Mouse (Mus musculus) lung, embryonic 16.5 days (tissue): ENCODE data around the gene R3hdm4. TPM values are rescaled to one million over a fixed set of nuclear protein-coding genes. Genes with fewer than 3 reads are reported as not detected.

ENCODE experiments used
- ATAC-seq: fragments of 200-750 bp; cut with Nextera tagmentation; 2 replicates; pipeline ENCODE4 v1.8.0; 2017; ENCODE audit warnings: low read depth, mild to moderate bottlenecking, moderate library complexity
- H3K27ac ChIP-seq: fragments of 300-500 bp; sonication (generic); 2 replicates; pipeline ENCODE4 v1.5.1; 2014; ENCODE audit warnings: mild to moderate bottlenecking, control low read depth, low read length
- H3K27me3 ChIP-seq: fragments of 300-500 bp; sonication (generic); 2 replicates; pipeline ENCODE4 v1.6.1; 2014; ENCODE audit warnings: low read depth, low read length, mixed read lengths; ENCODE audit not compliant: control insufficient read depth, insufficient read depth
- H3K36me3 ChIP-seq: fragments of 300-500 bp; sonication (generic); 2 replicates; pipeline ENCODE4 v1.6.1; 2014; ENCODE audit warnings: low read length; ENCODE audit not compliant: control insufficient read depth, insufficient read depth
- H3K4me1 ChIP-seq: fragments of 300-500 bp; sonication (generic); replicated peaks from 2 replicates; pipeline ENCODE4 v1.6.1; 2014; ENCODE audit warnings: low read length, mixed read lengths; ENCODE audit not compliant: control insufficient read depth, insufficient read depth
- H3K4me2 ChIP-seq: fragments of 300-500 bp; sonication (generic); 2 replicates; pipeline ENCODE4 v1.6.1; 2014; ENCODE audit warnings: low read depth, low read length, control low read depth
- H3K4me3 ChIP-seq: fragments of 300-500 bp; sonication (generic); 2 replicates; pipeline ENCODE4 v1.5.1; 2014; ENCODE audit warnings: mild to moderate bottlenecking, low read length, control low read depth
- H3K9ac ChIP-seq: fragments of 300-500 bp; sonication (generic); 2 replicates; pipeline ENCODE4 v1.6.1; 2014; ENCODE audit warnings: low read length, control low read depth
- H3K9me3 ChIP-seq: fragments of 300-500 bp; sonication (generic); 2 replicates; pipeline ENCODE4 v1.6.1; 2016; ENCODE audit warnings: low read length; ENCODE audit not compliant: control insufficient read depth
- WGBS: fragments of 180-500 bp; shearing (Covaris S2); extraction: QIAGEN DNeasy Blood & Tissue Kit; methylation state at CpG from one replicate; pipeline ENCODE4 v1.1.7; 2014; 5-methylcytosine and 5-hydroxymethylcytosine counted together
- polyA plus RNA-seq: library from polyadenylated mRNA; unstranded; fragments of >200 nt; fragmentation: Nextera tagmentation; extraction: Ambion mirVana; gene quantifications from 2 replicates; pipeline ENCODE4 v1.2.1, GENCODE M21; 2015

The R3hdm4 gene
- polyA plus RNA-seq, 1 experiment from 2014 or later, result 151 TPM

DNA sequence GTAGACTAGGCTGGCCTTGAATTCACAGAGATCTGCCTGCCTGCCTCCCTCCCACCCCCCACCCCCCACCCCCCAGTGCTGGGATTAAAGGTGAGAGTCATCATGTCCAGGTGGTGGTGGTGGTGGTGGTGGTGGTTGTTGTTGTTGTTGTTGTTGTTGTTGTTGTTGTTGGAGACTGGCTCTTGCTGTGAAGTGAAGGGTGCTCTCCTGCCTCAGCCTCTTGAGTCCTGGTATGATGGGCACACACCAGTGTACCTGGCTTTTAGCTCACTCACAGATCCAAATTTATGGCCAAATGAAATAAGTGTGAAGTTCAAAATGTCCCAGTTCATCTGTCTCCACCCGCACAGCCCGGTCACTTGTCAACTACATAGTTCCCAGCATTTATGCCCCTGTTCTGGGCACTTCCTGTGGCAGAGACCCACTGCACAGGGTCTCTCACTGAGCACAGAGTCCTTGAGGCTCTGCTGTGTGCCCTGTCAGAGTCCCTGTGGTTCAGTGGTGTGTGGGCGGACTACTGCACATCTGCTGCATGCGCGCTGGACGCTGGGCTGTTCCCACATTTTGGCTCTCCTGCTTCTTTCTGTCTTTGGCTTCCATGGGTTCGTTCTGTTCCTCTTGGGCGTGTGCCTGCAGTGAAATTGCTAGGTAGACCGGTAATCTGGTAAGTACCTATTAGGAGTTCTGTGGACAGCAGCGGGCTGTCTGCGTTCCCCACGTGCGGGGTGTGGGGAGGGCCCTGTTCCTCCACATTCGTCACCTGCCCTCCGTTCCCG is 14.0 kb upstream of the R3hdm4 start:
- H3K27ac ChIP-seq, result peak overlapping the region; percentile 45; the same call in 1 of the 2 replicates
- ATAC-seq, result no peak
- no peak overlapping the region for H3K9ac ChIP-seq
- 86% methylated on average over 16 of the region's 16 CpGs for WGBS
- no peaks in the 10 kb centered on the region for H3K27me3 ChIP-seq
- 0 out of 2 replicates have a peak, but pooled peaks cover 6% of the 10 kb centered on the region for H3K36me3 ChIP-seq
- no peak overlapping the region for H3K4me3 ChIP-seq
- H3K4me2 ChIP-seq, result no peak overlapping the region
- H3K9me3 ChIP-seq, result no peaks in the 10 kb centered on the region
- H3K4me1 ChIP-seq, result peaks cover 70% of the 10 kb centered on the region

DNA sequence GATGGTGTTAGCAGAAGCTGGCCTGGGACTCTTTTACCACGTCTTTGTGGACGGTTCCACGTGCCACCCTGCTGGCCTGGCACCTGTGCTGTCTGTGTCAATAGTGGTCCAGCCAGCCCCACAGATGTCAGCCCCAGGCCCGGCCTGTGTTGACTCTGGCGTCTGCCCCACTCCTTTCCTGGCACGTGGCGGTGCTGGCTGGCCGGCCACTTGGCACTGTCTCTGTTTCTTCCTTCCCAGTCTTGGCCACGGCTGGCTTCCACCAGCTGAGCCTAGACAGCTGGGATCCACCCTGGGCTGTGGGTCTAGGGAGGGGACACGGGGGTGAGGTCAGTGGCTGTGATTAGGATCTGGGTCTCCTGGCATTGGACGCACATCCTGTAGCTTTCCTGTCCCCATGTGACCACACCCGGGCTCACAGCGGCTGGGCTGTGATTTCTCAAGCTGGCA is 13.3 kb upstream of the R3hdm4 start:
- 0 out of 2 replicates have a peak, but pooled peaks cover 6% of the 10 kb centered on the region for H3K36me3 ChIP-seq
- peak; percentile 76 for ATAC-seq
- H3K9ac ChIP-seq, result no peak overlapping the region

DNA sequence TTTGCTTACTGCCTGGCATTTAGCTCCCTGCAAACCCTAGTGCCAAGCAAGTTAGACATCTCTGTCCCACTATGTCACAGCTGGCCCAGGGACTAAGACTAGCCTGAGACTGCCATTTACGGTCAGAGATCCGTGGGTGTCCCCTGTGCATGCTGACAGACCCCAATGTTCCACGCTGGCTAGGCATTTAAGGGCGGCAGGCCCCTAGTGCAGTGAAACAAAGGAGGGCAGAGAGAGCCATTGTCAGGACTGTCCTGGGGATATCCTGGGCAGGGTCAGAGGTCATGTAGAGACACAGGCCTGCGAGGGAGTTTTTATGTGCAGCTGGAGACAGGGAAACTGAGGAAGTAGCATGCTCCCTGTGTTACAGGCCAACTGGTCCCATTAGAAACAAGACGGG is 12.9 kb upstream of the R3hdm4 start:
- Histone ChIP-seq H3K9me3 (no peaks in the 10 kb centered on the region), H3K36me3 (0 out of 2 replicates have a peak, but pooled peaks cover 6% of the 10 kb centered on the region), H3K9ac (no peak overlapping the region; the same call in 1 of the 2 replicates), H3K4me2 (no peak overlapping the region), H3K27ac (peak overlapping the region; percentile 45), H3K4me1 (peaks cover 75% of the 10 kb centered on the region), H3K4me3 (no peak overlapping the region), H3K27me3 (no peaks in the 10 kb centered on the region)
- ATAC-seq, result no peak
- WGBS, result 57% methylated on average over 6 of the region's 6 CpGs

More for the DNA sequence above, 13.3 kb upstream of the R3hdm4 start:
- no peak overlapping the region for H3K4me3 ChIP-seq
- H3K9me3 ChIP-seq, result no peaks in the 10 kb centered on the region
- peaks cover 71% of the 10 kb centered on the region for H3K4me1 ChIP-seq
- H3K27me3 ChIP-seq, result no peaks in the 10 kb centered on the region
- 24% methylated on average over 13 of the region's 13 CpGs for WGBS
- H3K4me2 ChIP-seq, result no peak overlapping the region
- H3K27ac ChIP-seq, result peak overlapping the region; percentile 45

DNA sequence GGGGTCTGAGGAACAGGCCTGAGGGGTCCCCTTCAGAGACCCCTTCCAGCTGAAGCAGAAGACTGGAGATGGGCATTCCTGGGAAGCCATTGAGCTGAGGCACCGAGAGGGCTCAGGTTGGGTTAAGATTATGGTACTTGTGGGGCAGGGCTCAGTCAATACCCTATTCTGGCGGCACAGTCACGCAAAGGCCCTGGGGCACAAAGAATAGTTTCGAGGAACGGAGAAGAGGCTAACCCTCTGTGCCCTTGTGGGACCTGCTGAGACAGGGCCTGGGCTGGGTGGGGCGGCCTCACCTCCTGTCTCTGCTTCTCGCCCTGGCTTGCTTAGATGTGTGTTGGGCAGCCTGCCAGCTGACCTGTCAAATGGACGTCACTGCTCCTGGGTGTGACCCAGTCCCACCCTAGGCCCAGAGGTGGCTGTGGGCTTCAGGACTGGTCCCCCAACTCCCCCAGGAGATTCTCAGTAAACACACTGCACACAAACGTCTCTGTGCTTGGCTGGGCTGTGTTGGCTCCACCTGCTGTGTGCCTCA is 12.2 kb upstream of the R3hdm4 start:
- peak overlapping the region; percentile 8; the same call in 1 of the 2 replicates for H3K27ac ChIP-seq
- no peak overlapping the region; the same call in 1 of the 2 replicates for H3K9ac ChIP-seq
- H3K9me3 ChIP-seq, result no peaks in the 10 kb centered on the region
- no peak overlapping the region for H3K4me3 ChIP-seq
- H3K4me1 ChIP-seq, result peaks cover 78% of the 10 kb centered on the region
- no peak overlapping the region for H3K4me2 ChIP-seq
- WGBS, result 70% methylated on average over 9 of the region's 9 CpGs
- no peak for ATAC-seq
- H3K27me3 ChIP-seq, result no peaks in the 10 kb centered on the region
- H3K36me3 ChIP-seq, result 0 out of 2 replicates have a peak, but pooled peaks cover 6% of the 10 kb centered on the region

DNA sequence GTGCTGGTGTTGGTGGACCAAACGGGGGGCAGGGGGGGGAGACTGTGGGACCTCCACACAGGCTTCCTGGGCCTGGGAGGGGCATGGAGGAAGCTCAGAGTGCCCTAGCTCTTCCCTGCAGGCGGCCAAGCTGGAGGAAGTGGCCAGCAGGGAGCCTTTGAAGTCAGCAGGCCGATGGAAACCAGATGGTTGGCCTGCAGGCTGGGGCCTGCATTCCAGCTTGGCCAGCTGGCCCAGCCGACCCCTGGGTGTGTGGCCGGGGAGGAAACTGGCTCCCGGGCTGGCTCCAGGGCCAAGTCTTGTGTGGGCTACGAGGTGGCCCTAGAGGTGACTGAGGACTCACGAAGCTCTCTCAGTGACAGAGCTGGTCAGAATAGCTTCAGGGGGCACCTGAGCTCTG is 11.7 kb upstream of the R3hdm4 start:
- peak; percentile 63 for ATAC-seq
- no peaks in the 10 kb centered on the region for H3K9me3 ChIP-seq
- H3K4me3 ChIP-seq, result no peak overlapping the region
- no peaks in the 10 kb centered on the region for H3K27me3 ChIP-seq
- H3K27ac ChIP-seq, result peak overlapping the region; percentile 8
- 0 out of 2 replicates have a peak, but pooled peaks cover 6% of the 10 kb centered on the region for H3K36me3 ChIP-seq
- WGBS, result 20% methylated on average over 8 of the region's 8 CpGs
- no peak overlapping the region for H3K9ac ChIP-seq
- no peak overlapping the region for H3K4me2 ChIP-seq
- H3K4me1 ChIP-seq, result peaks cover 73% of the 10 kb centered on the region

DNA sequence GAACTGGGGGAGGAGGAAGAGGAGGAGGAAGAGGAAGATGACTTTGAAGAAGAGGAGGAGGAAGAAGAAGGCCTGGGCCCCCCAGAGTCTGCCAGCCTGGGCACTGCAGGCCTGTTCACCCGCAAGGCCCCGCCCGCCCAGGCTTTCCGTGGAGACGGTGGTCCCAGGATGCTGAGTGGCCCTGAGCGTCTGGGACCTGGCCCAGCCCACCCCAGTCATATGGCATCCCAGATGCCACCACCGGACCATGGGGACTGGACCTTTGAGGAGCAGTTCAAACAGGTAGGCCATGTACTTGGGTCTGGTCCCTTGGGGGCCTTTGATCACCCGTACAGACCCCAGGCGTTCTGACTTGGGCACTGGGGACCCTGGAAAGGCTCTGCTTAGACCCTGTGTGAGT is 10.8 kb upstream of the R3hdm4 start:
- no peak for ATAC-seq
- 78% methylated on average over 9 of the region's 9 CpGs for WGBS
- Histone ChIP-seq H3K4me1 (peaks cover 64% of the 10 kb centered on the region), H3K36me3 (0 out of 2 replicates have a peak, but pooled peaks cover 6% of the 10 kb centered on the region), H3K4me3 (no peak overlapping the region), H3K27ac (no peak overlapping the region), H3K4me2 (no peak overlapping the region), H3K27me3 (no peaks in the 10 kb centered on the region), H3K9me3 (no peaks in the 10 kb centered on the region), H3K9ac (no peak overlapping the region)

DNA sequence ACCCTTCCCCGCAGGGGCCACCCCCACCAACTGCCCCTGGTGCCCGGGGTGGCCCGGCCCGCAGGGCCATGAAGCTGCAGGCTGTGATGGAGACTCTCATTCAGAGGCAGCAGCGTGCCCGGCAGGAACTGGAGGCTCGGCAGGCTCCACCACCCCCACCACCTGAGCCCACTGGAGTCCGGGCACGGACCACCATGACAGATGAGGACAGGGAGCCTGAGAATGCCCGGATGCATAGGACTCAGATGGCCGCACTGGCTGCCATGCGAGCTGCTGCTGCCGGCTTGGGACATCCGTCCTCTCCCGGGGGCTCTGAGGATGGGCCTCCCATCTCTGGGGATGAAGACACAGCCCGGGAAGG is 9.8 kb upstream of the R3hdm4 start:
- no peak overlapping the region for H3K9ac ChIP-seq
- 85% methylated on average over 16 of the region's 16 CpGs for WGBS
- no peaks in the 10 kb centered on the region for H3K27me3 ChIP-seq
- no peaks in the 10 kb centered on the region for H3K9me3 ChIP-seq
- no peak overlapping the region for H3K4me2 ChIP-seq
- no peak for ATAC-seq
- no peak overlapping the region for H3K4me3 ChIP-seq
- H3K27ac ChIP-seq, result no peak overlapping the region
- H3K4me1 ChIP-seq, result peaks cover 58% of the 10 kb centered on the region
- 0 out of 2 replicates have a peak, but pooled peaks cover 6% of the 10 kb centered on the region for H3K36me3 ChIP-seq

DNA sequence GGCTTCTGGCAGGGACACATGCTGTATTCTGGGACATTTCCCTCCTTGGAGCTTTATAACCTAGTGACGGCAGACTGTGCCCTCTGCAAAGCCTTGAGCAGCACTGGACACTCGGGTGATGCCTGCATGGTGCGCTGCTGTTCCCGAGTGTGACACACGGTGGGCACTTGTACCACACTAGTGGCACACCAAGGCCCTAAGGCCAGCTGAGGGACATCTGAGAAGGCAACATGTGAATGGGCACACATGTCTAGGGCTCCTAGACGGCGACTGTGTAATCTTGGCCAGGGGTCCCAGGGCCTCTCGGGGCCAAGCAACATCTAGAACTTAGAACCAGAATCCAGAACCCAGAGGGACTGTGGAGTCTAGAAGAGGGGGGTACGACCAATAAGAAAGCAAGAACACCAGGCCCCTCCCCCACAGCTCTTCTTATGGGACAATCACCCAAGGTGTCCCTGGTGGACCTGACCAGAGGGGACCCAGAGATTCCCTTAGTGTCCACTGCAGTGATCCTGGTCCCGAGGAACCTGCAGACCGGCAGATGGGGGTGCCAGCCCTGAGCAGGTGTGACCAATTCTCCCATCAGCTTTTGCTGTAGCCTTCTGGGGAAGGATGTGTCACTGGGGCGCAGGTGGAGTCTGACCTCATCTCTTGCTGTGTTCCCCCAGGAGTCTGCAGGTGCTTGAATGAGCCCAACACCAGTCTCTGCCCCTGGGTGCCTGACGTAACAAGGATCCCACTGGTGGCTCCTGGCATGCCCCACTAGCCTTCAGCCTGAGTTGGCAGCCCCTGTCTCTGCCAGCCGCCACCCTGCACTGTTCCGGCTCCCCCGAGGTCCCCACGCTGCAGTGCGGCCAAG is 9.2 kb upstream of the R3hdm4 start:
- Histone ChIP-seq H3K4me1 (peaks cover 57% of the 10 kb centered on the region), H3K4me3 (no peak overlapping the region), H3K9me3 (no peaks in the 10 kb centered on the region), H3K27me3 (no peaks in the 10 kb centered on the region), H3K9ac (no peak overlapping the region), H3K36me3 (0 out of 2 replicates have a peak, but pooled peaks cover 6% of the 10 kb centered on the region), H3K27ac (no peak overlapping the region), H3K4me2 (no peak overlapping the region)
- 88% methylated on average over 18 of the region's 18 CpGs for WGBS
- no peak for ATAC-seq
